ENCODE assay signal across 13 mouse cellular contexts in genomic region chr16:97304156-97304735, GRCm38 (mm10). TPM values are rescaled to one million over a fixed set of nuclear protein-coding genes. Genes with fewer than 3 reads are reported as not detected.
DNase-seq lines count a peak whose midpoint lies in the region; ATAC-seq and TF ChIP-seq lines count a peak whose summit lies in the region.
"Had no signal": no experiment of that assay in that cellular context is flagged by ENCODE, and none has a peak within 500 bp of the region (broad histone marks: within the 10 kb centered on the region; RNA-seq: fewer than 3 reads in every experiment).

No protein-coding gene starts in this region.

- H3K79me2 ChIP-seq in MEL (ENCODE audit: control insufficient read depth, insufficient read depth, low read length, poor library complexity): no peaks in the 10 kb centered on the region

- H3K4me1 ChIP-seq in lung, embryonic 14.5 days (ENCODE audit: insufficient read depth): no peaks in the 10 kb centered on the region
- H3K4me1 ChIP-seq in MEL (ENCODE audit: control insufficient read depth in 1 of 2, insufficient read depth in 2 of 2, low read length in 2 of 2): no peaks in the 10 kb centered on the region
- H3K4me1 ChIP-seq: embryonic facial prominence, embryonic 12.5 days; liver, embryonic 12.5 days; neural tube, embryonic 13.5 days had no signal

- no peaks in the 10 kb centered on the region for H3K27me3 ChIP-seq in lung, embryonic 14.5 days (ENCODE audit: insufficient read depth, low read length)
- H3K27me3 ChIP-seq in MEL (ENCODE audit: control insufficient read depth in 1 of 2, insufficient read depth in 2 of 2, low read length in 2 of 2): no peaks in the 10 kb centered on the region
- H3K27me3 ChIP-seq: embryonic facial prominence, embryonic 12.5 days; hindbrain, embryonic 13.5 days; liver, embryonic 12.5 days; neural tube, embryonic 13.5 days had no signal

- no peaks in the 10 kb centered on the region for H3K9me3 ChIP-seq in lung, embryonic 14.5 days (ENCODE audit: low read depth, low read length)
- H3K9me3 ChIP-seq in MEL (replicated peaks; ENCODE audit: insufficient read depth, low read length): no peaks in the 10 kb centered on the region
- H3K9me3 ChIP-seq: hindbrain, embryonic 13.5 days; liver, embryonic 12.5 days; neural tube, embryonic 13.5 days had no signal

- no peak overlapping the region for H3K27ac ChIP-seq in lung, embryonic 14.5 days (ENCODE audit: low read depth)
- no peak overlapping the region for H3K27ac ChIP-seq in MEL (ENCODE audit: control insufficient read depth, low read depth, low read length)
- no peak overlapping the region for H3K27ac ChIP-seq in gastrocnemius, adult 2 months
- H3K27ac ChIP-seq: embryonic facial prominence, embryonic 12.5 days; hindbrain, embryonic 13.5 days; liver, embryonic 12.5 days; neural tube, embryonic 13.5 days had no signal

- no peak overlapping the region for H3K4me3 ChIP-seq in lung, embryonic 14.5 days (ENCODE audit: low read depth, low read length)
- H3K4me3 ChIP-seq in MEL (ENCODE audit: control insufficient read depth in 1 of 2, insufficient read depth in 1 of 2, low read depth in 2 of 2, low read length in 2 of 2): no peak overlapping the region
- no peak overlapping the region for H3K4me3 ChIP-seq in gastrocnemius, adult 2 months
- H3K4me3 ChIP-seq: embryonic facial prominence, embryonic 12.5 days; hindbrain, embryonic 13.5 days; liver, embryonic 12.5 days; neural tube, embryonic 13.5 days had no signal

- TF ChIP-seq POLR2A in MEL (IDR thresholded peaks at IDR 0.05; ENCODE audit: control insufficient read depth in 1 of 2, insufficient read depth in 1 of 2, low read depth in 1 of 2, low read length in 2 of 2, poor library complexity in 1 of 2): no peak

- TF ChIP-seq RAD21 in MEL (IDR thresholded peaks at IDR 0.05; ENCODE audit: low read depth, low read length): no peak

- no peak for ATAC-seq in lung, embryonic 14.5 days (ENCODE audit: insufficient read depth)
- ATAC-seq: liver, embryonic 12.5 days had no signal

- H3K4me2 ChIP-seq in lung, embryonic 14.5 days: no peak overlapping the region
- H3K4me2 ChIP-seq: embryonic facial prominence, embryonic 12.5 days; hindbrain, embryonic 13.5 days; liver, embryonic 12.5 days; neural tube, embryonic 13.5 days had no signal

- 56% methylated on average over 5 of the region's 5 CpGs for WGBS in lung, embryonic 14.5 days

- intact Hi-C loops in gastrocnemius, adult 2 months (cut with DNase I): no loop called here

- no peak overlapping the region for H3K9ac ChIP-seq in lung, embryonic 14.5 days
- H3K9ac ChIP-seq in MEL (ENCODE audit: control insufficient read depth, low read depth, low read length, poor library complexity, severe bottlenecking): no peak overlapping the region
- H3K9ac ChIP-seq: embryonic facial prominence, embryonic 12.5 days; hindbrain, embryonic 13.5 days; liver, embryonic 12.5 days; neural tube, embryonic 13.5 days had no signal

- H3K36me3 ChIP-seq in lung, embryonic 14.5 days (ENCODE audit: insufficient read depth): no peaks in the 10 kb centered on the region
- no peaks in the 10 kb centered on the region for H3K36me3 ChIP-seq in MEL (ENCODE audit: control insufficient read depth in 1 of 2, insufficient read depth in 2 of 2, low read length in 2 of 2)
- H3K36me3 ChIP-seq: embryonic facial prominence, embryonic 12.5 days; hindbrain, embryonic 13.5 days; liver, embryonic 12.5 days; neural tube, embryonic 13.5 days had no signal

- TF ChIP-seq CTCF in lung, embryonic 14.5 days (IDR thresholded peaks at IDR 0.05; ENCODE audit: low read depth): no peak
- TF ChIP-seq CTCF in MEL (IDR thresholded peaks at IDR 0.05 in 2 of 3, conservative IDR thresholded peaks at IDR 0.05 in 1 of 3; ENCODE audit: control insufficient read depth in 1 of 3, insufficient read depth in 1 of 3, low read depth in 2 of 3, low read length in 3 of 3, poor library complexity in 1 of 3, severe bottlenecking in 1 of 3): peak in 2 of 3 experiments; percentile 11 to 14; a peak in 2 of 6 replicates
- peak; percentile 16; the same call in 1 of the 2 replicates for TF ChIP-seq CTCF in gastrocnemius, adult 2 months (IDR thresholded peaks at IDR 0.05)

- DNase-seq in heart, adult 11 months: peak; percentile 93
- DNase-seq in heart, adult 8-10 months (ENCODE audit: low spot score): no peak
- DNase-seq in lung, embryonic 14.5 days: peak; percentile 11
- DNase-seq in lung, postnatal 25 days (ENCODE audit: low spot score): no peak
- no peak for DNase-seq in MEL (ENCODE audit: low read depth, low spot score)
- DNase-seq in gastrocnemius, adult 2 months: peak; percentile 63
- no peak for DNase-seq in spleen, adult 18-20 months
- no peak for DNase-seq in kidney, postnatal 14 days

- no peak for TF ChIP-seq EP300 in MEL (IDR thresholded peaks at IDR 0.05; ENCODE audit: low read depth in 1 of 2, low read length in 2 of 2)

TF ChIP-seq in MEL, 35 proteins besides CTCF, POLR2A, EP300 and RAD21:
- TF ChIP-seq ETS1 (IDR thresholded peaks at IDR 0.05; ENCODE audit: low read depth, low read length): no peak
- no peak for TF ChIP-seq GATA1 (IDR thresholded peaks at IDR 0.05; ENCODE audit: low read depth, low read length)
- TF ChIP-seq TBP (IDR thresholded peaks at IDR 0.05; ENCODE audit: low read depth, low read length): no peak
- no peak for TF ChIP-seq NRF1 (IDR thresholded peaks at IDR 0.05; ENCODE audit: insufficient read depth, low read depth, low read length, poor library complexity, severe bottlenecking)
- no peak for TF ChIP-seq UBTF (IDR thresholded peaks at IDR 0.05; ENCODE audit: borderline replicate concordance, insufficient read depth, low read depth, low read length)
- no peak for TF ChIP-seq KAT2A (conservative IDR thresholded peaks at IDR 0.05; ENCODE audit: low read depth, low read length)
- no peak for TF ChIP-seq TCF12 (IDR thresholded peaks at IDR 0.05; ENCODE audit: low read depth, low read length)
- TF ChIP-seq RCOR1 (IDR thresholded peaks at IDR 0.05; ENCODE audit: low read depth, low read length): no peak
- TF ChIP-seq E2F4 (IDR thresholded peaks at IDR 0.05; ENCODE audit: borderline replicate concordance, low read depth, low read length): no peak
- TF ChIP-seq TAL1 (IDR thresholded peaks at IDR 0.05; ENCODE audit: low read length): no peak
- no peak for TF ChIP-seq CHD1 (IDR thresholded peaks at IDR 0.05; ENCODE audit: low read depth, low read length)
- TF ChIP-seq POLR2AphosphoS2 (IDR thresholded peaks at IDR 0.05; ENCODE audit: low read length): no peak
- no peak for TF ChIP-seq MEF2A (IDR thresholded peaks at IDR 0.05; ENCODE audit: extremely low read depth, insufficient replicate concordance, low read depth, low read length, poor library complexity, severe bottlenecking)
- no peak for TF ChIP-seq MYB (IDR thresholded peaks at IDR 0.05; ENCODE audit: low read depth, low read length)
TF ChIP-seq in MEL: peak in this region for 0.

RNA-seq across cellular contexts. Expression of gene Bace2, which starts 52.3 kb away (rescaled TPM):
- 10 to 100 TPM in 3 of 4 experiments, 1 to 10 TPM in 1; 8.1 to 17.8 (median 13.8) TPM for total RNA-seq in heart, adult 8-10 months (2022)
- 12.2 and 13.4 TPM in 2 replicates for polyA plus RNA-seq in lung, embryonic 14.5 days (2014; fragmentation: Nextera tagmentation; extraction: Ambion mirVana)
- not detected in 2 replicates for total RNA-seq in MEL (2012; rRNA removed)
- polyA plus RNA-seq in MEL (2012; ENCODE audit: insufficient read depth in 1 of 2, insufficient read length in 2 of 2, low read depth in 1 of 2, low replicate concordance in 2 of 2, missing spikeins in 1 of 2): not detected
- total RNA-seq in gastrocnemius, adult 2 months (2021): 1 to 10 TPM; 1.1 to 2.9 TPM
- total RNA-seq: megakaryocyte, adult 5-6 weeks had no signal

Comparison
In these comparisons a context has a peak if more than half of its experiments do, and no peak if none do; other contexts are left out.
1. DNase-seq: peak in heart, adult 11 months (single experiment), lung, embryonic 14.5 days (single experiment) and gastrocnemius, adult 2 months (single experiment); none in heart, adult 8-10 months (single experiment), lung, postnatal 25 days (single experiment), MEL (single experiment), spleen, adult 18-20 months (0 of 2) and kidney, postnatal 14 days (single experiment).